Mouse (Mus musculus): Measurements from ENCODE around the gene Gm10681. TPM values are rescaled to one million over a fixed set of nuclear protein-coding genes. Genes with fewer than 3 reads are reported as not detected.
"Not testable (repeated sequence)": the region's sequence is repeated elsewhere in the genome, so short reads cannot be mapped to it uniquely, and the experiment has no call there.

Gene Gm10681
- polyA plus RNA-seq, 1 experiment: not detected

GRCm38 (mm10) chr3:98524978-98525377, 63.6 kb downstream of the Gm10681 start:
- DNase-seq (ENCODE audit: low read depth): not testable (repeated sequence)

- not testable (repeated sequence) for DNase-seq (ENCODE audit: low read depth)
Measured at GRCm38 (mm10) chr3:98524552-98524951, 64.1 kb downstream of the Gm10681 start.

- DNase-seq (ENCODE audit: low read depth): not testable (repeated sequence)
Measured at GRCm38 (mm10) chr3:98522779-98523178, 65.8 kb downstream of the Gm10681 start.

- not testable (repeated sequence) for DNase-seq (ENCODE audit: low read depth)
Measured at GRCm38 (mm10) chr3:98510414-98510813, 78.2 kb downstream of the Gm10681 start, which contains the start of gene Hsd3b4. Gene Hsd3b4 (minus strand): TSS chr3:98510514.

GRCm38 (mm10) chr3:98507229-98507628, 81.4 kb downstream of the Gm10681 start:
- DNase-seq (ENCODE audit: low read depth): not testable (repeated sequence)

Other genes starting within 250 kb of the Gm10681 start
- 119 and 137 TPM in 2 replicates for gene Phgdh, start 248.8 kb downstream of the Gm10681 start, polyA plus RNA-seq (2012; rRNA removed)
- gene Zfp697, start 206.3 kb downstream of the Gm10681 start, polyA plus RNA-seq (2012; rRNA removed): 16.6 and 27.2 TPM in 2 replicates
- gene Gm4450, start 131.7 kb downstream of the Gm10681 start, polyA plus RNA-seq (2012; rRNA removed): not detected in 2 replicates
- gene Hsd3b4, start 78.3 kb downstream of the Gm10681 start, polyA plus RNA-seq (2012; rRNA removed): not detected in 2 replicates
- not detected in 2 replicates for gene Hsd3b5, start 41.4 kb upstream of the Gm10681 start, polyA plus RNA-seq (2012; rRNA removed)
- 0.08 TPM in 1 of 2 replicates, not detected in the other for gene Hsd3b2, start 135.7 kb upstream of the Gm10681 start, polyA plus RNA-seq (2012; rRNA removed)
- gene Hsd3b3, start 174.3 kb upstream of the Gm10681 start, polyA plus RNA-seq (2012; rRNA removed): not detected in 2 replicates
- 0.39 and 1.2 TPM in 2 replicates for gene Hsd3b6, start 225.6 kb upstream of the Gm10681 start, polyA plus RNA-seq (2012; rRNA removed)